Mouse (Mus musculus): Measurements from ENCODE around the gene Acaca. TPM values are rescaled to one million over a fixed set of nuclear protein-coding genes. Genes with fewer than 3 reads are reported as not detected.
"Not testable (repeated sequence)": the region's sequence is repeated elsewhere in the genome, so short reads cannot be mapped to it uniquely, and the experiment has no call there.

Acaca gene
- total RNA-seq, 2 experiments from 2014 or later = 7.1 to 26.4 TPM

GRCm38 (mm10) chr11:84365313-84365712, 235.8 kb downstream of the Acaca start:
- ATAC-seq (replicated peaks; ENCODE audit: low FRiP score, poor library complexity, severe bottlenecking) = no peak

- no peak for ATAC-seq (replicated peaks; ENCODE audit: low FRiP score, poor library complexity, severe bottlenecking)
Observed at GRCm38 (mm10) chr11:84368902-84369301, 239.4 kb downstream of the Acaca start.

GRCm38 (mm10) chr11:84373122-84373521, 243.7 kb downstream of the Acaca start:
- ATAC-seq (replicated peaks; ENCODE audit: low FRiP score, poor library complexity, severe bottlenecking) = no peak

- 0 out of 2 replicates have a peak, but pooled peaks have one; percentile 25 for ATAC-seq (replicated peaks; ENCODE audit: low FRiP score, poor library complexity, severe bottlenecking)
Observed at GRCm38 (mm10) chr11:84375951-84376496, 246.6 kb downstream of the Acaca start.

DNA sequence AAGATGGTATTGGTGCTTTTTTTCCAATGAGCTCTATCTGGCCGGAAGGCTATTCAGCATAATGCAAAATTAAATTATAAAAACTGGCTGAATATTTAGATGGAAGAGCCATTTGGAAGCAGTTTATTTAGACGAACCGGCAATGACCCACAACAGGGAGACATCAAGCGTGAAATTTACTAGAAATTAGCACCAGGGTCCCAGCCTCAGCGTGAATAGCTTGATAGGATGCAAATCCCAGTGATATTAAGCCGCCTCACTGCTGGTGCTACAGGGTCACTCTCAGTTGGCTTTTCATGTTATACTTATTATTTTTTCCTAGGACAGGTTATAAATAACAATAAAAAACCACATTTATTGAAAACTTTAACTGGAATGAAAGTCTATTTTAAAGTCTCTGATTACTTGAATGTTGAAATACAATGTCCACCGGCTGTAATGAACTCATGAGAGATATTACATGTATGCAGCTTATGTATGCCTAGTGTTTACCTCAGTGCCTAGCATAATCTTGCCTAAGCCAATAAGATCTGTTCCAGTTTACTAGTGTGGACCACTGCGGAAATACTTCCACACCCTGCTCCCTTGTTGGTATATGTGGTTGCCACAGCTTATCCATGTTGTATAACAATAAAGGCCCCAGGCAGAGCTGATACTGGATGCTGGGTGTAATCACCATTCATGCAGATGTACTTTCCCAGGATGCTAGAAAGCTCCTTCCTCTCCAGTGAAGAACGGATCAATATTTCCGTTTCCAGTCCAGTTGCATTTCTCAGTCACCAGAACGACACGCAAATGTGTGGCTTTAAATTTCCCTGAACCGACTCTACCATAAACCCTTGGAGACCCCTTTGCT, 247.3 kb downstream of the Acaca start:
- ATAC-seq (replicated peaks; ENCODE audit: low FRiP score, poor library complexity, severe bottlenecking) = no peak

DNA sequence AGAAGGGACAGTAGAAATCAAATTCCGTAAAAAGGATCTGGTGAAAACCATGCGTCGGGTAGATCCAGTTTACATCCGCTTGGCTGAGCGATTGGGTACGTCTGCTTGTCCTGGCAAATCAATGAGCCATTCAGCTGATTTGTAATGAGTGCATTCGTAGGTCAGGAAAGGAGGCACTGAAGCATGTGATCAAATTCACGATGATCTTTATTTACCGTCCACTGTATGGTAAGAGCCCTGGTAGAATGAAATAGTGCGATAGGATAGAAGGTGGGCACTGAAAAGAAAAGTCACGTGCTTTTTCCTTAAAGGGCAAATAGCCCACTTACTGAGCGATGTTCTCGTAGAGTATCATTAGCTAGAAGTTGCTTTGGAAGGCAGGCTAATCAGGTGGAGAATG, 253.0 kb downstream of the Acaca start:
- no peak for ATAC-seq (replicated peaks; ENCODE audit: low FRiP score, poor library complexity, severe bottlenecking)

GRCm38 (mm10) chr11:84383891-84384290, 254.4 kb downstream of the Acaca start:
- no peak for ATAC-seq (replicated peaks; ENCODE audit: low FRiP score, poor library complexity, severe bottlenecking)

DNA sequence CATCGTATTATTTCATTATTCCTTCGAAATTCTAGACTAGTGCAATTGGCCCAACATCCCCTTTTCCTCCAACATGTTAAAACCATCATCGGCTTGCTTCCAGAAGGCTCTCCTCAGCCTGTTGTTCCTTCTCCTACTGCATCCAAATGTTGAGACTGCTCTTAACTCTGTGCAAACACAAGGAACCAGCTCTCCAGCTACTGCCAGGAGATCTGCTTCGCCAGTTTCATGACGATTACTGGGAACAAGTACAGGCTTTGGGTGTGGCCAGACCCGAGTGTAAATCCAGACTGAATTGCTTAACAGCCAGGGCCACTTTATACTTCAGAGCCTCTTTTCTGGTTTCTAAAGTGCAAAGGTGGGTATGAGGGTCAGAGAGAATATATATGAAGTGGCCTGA, 259.9 kb downstream of the Acaca start:
- no peak for ATAC-seq (replicated peaks; ENCODE audit: low FRiP score, poor library complexity, severe bottlenecking)

GRCm38 (mm10) chr11:84391126-84391525, 261.7 kb downstream of the Acaca start:
- no peak for ATAC-seq (replicated peaks; ENCODE audit: low FRiP score, poor library complexity, severe bottlenecking)

DNA sequence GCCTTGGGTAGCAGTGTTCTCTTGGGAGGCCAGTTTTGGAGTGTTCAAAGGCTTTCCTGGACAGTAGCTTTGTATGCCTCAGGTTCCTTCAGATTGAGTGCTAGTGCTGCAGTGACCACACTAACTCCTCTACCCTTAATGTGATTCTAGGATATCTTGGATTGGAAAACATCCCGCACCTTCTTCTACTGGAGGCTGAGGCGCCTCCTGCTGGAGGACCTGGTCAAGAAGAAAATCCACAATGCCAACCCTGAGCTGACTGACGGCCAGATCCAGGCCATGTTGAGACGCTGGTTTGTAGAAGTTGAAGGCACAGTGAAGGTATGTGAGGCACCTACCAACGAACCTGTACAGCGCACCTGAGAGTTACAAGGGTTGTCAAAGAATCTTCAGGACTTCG, 262.6 kb downstream of the Acaca start:
- not testable (repeated sequence) for ATAC-seq (replicated peaks; ENCODE audit: low FRiP score, poor library complexity, severe bottlenecking)

- no peak for ATAC-seq (replicated peaks; ENCODE audit: low FRiP score, poor library complexity, severe bottlenecking)
Observed at GRCm38 (mm10) chr11:84393571-84393970, 264.1 kb downstream of the Acaca start.

DNA sequence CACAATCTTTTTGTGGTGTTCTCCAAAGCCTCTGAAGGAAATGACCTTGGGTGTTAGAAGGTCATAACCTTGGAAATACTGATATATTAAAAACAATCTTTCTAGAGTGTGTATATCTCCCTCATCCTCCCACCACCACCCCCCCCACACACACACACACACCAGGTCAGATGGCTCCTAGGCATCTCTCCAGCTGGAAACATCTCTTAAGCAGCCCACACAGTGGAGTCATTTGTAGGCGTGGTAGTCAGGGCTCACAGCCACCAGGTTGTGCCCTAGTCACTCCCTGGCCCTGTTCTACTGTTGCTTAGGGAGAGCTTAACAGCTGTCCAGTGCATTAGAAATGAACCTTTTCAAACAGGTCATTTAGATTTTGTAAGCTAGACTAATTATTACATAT, 265.5 kb downstream of the Acaca start:
- ATAC-seq (replicated peaks; ENCODE audit: low FRiP score, poor library complexity, severe bottlenecking) = no peak

GRCm38 (mm10) chr11:84406733-84407132, 277.3 kb downstream of the Acaca start:
- no peak for ATAC-seq (replicated peaks; ENCODE audit: low FRiP score, poor library complexity, severe bottlenecking)

DNA sequence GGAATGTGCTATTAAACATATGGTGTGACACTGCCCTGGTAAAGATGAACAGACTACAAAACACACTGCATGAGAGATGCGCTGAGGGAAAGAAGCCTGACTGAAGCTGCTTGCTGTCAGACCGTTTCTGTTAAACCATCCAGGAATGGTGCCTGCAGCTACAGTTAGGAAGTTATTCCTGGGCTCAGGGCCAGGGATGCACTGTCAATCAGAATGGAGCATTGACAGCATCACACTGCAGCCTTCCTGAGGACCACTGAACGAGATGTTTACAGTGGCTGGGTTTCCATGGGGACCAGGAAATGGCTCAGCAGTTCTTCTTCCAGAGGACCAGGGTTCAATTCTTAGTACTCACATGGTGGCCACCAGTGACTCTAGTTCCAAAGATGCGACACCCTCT, 280.9 kb downstream of the Acaca start:
- no peak for ATAC-seq (replicated peaks; ENCODE audit: low FRiP score, poor library complexity, severe bottlenecking)

DNA sequence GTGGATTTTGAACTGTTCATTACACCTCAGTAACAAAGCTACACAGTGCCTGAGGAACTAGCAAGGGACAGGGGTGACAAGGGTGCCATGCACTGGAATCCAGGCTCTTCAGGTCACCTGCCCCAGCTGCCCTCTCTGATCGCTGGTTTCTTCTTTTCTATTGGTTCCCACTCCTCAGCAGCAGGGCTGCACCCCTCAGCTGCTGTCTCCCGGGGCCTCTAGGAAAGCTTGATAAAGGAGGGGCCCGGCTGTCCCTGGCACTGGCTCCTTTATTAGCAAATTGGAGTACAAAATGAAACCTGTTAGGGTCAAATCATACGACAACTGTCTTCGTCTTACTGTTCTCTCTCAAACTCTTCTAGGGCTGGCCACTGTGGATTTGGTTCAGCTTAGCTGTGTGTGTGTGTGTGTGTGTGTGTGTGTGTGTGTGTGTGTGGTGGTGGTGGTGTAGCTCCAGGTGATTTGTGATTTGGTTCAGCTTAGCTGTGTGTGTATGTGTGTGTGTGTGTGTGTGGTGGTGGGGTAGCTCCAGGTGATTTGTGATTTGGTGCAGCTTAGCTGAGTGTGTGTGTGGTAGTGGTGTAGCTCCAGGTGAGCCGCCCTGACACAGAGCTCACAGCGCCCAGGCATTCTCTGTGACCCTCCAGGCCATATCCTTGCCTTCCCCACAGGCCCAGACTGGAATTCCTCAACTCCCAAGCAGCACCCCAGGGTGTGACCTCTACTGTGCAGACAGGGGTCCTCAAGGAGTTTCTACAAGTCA, 281.6 kb downstream of the Acaca start:
- ATAC-seq (replicated peaks; ENCODE audit: low FRiP score, poor library complexity, severe bottlenecking) = no peak

GRCm38 (mm10) chr11:84411642-84412018, 282.2 kb downstream of the Acaca start:
- no peak for ATAC-seq (replicated peaks; ENCODE audit: low FRiP score, poor library complexity, severe bottlenecking)

GRCm38 (mm10) chr11:84412201-84412934, 282.9 kb downstream of the Acaca start:
- ATAC-seq (replicated peaks; ENCODE audit: low FRiP score, poor library complexity, severe bottlenecking) = no peak

GRCm38 (mm10) chr11:84413111-84413510, 283.6 kb downstream of the Acaca start:
- no peak for ATAC-seq (replicated peaks; ENCODE audit: low FRiP score, poor library complexity, severe bottlenecking)

DNA sequence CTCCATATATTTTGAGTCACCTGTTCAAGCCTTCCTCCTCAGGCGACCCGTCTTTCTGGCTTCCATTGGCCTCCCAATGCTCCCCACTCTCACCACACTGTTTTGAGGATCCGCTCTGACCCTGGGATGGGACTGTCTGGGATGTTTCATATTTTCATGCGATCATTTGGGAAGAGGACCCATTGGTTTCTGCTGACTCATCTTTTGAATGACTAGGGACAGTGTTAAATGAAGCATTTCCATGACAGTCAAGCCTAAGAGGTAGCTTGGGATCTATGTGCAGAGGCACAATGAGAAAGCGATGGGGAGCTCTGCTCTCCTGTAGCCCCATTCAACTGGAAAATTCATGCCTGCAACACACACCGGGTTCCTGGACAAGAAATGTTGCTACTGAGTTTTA, 291.3 kb downstream of the Acaca start:
- ATAC-seq (replicated peaks; ENCODE audit: low FRiP score, poor library complexity, severe bottlenecking) = no peak

Data from erythroblast, adult 5-6 weeks (primary cell).